Mouse (Mus musculus) liver, embryonic 12.5 days (tissue): ENCODE data around the gene Gm9. TPM values are rescaled to one million over a fixed set of nuclear protein-coding genes. Genes with fewer than 3 reads are reported as not detected.
"Not testable (repeated sequence)": the region's sequence is repeated elsewhere in the genome, so short reads cannot be mapped to it uniquely, and the experiment has no call there.

Experiments used
- ATAC-seq: fragments of 200-750 bp; cut with Nextera tagmentation; 2 replicates; pipeline ENCODE4 v1.8.0; 2017; ENCODE audit warnings: moderate number of reproducible peaks, mild to moderate bottlenecking, moderate library complexity
- H3K27ac ChIP-seq: fragments of 300-500 bp; sonication (generic); 2 replicates; pipeline ENCODE4 v1.5.1; 2016; ENCODE audit warnings: mild to moderate bottlenecking
- H3K27me3 ChIP-seq: fragments of 300-500 bp; sonication (generic); replicated peaks from 2 replicates; pipeline ENCODE4 v1.6.1; 2016; ENCODE audit warnings: mild to moderate bottlenecking, moderate library complexity
- H3K36me3 ChIP-seq: fragments of 300-500 bp; sonication (generic); 2 replicates; pipeline ENCODE4 v1.6.1; 2016; ENCODE audit warnings: mild to moderate bottlenecking, moderate library complexity
- H3K4me1 ChIP-seq: fragments of 300-500 bp; sonication (generic); 2 replicates; pipeline ENCODE4 v1.6.1; 2016
- H3K4me2 ChIP-seq: fragments of 300-500 bp; sonication (generic); 2 replicates; pipeline ENCODE4 v1.6.1; 2016; ENCODE audit warnings: mild to moderate bottlenecking, moderate library complexity
- H3K4me3 ChIP-seq: fragments of 300-500 bp; sonication (generic); 2 replicates; pipeline ENCODE4 v1.5.1; 2016; ENCODE audit warnings: mild to moderate bottlenecking, moderate library complexity
- H3K9ac ChIP-seq: fragments of 300-500 bp; sonication (generic); 2 replicates; pipeline ENCODE4 v1.6.1; 2016; ENCODE audit warnings: mild to moderate bottlenecking, moderate library complexity
- H3K9me3 ChIP-seq: fragments of 300-500 bp; sonication (generic); replicated peaks from 2 replicates; pipeline ENCODE4 v1.6.1; 2016; ENCODE audit warnings: mild to moderate bottlenecking, moderate library complexity
- WGBS: fragments of 180-500 bp; shearing (Covaris S2); methylation state at CpG from one replicate; pipeline ENCODE4 v1.1.7; 2016; ENCODE audit not compliant: insufficient replicate concordance; 5-methylcytosine and 5-hydroxymethylcytosine counted together
- polyA plus RNA-seq: library from polyadenylated mRNA; unstranded; fragments of >200 nt; fragmentation: Nextera tagmentation; extraction: Ambion mirVana; gene quantifications from 2 replicates; pipeline ENCODE4 v1.2.1, GENCODE M21; 2016

Gene Gm9
- not detected in 2 replicates for polyA plus RNA-seq

DNA sequence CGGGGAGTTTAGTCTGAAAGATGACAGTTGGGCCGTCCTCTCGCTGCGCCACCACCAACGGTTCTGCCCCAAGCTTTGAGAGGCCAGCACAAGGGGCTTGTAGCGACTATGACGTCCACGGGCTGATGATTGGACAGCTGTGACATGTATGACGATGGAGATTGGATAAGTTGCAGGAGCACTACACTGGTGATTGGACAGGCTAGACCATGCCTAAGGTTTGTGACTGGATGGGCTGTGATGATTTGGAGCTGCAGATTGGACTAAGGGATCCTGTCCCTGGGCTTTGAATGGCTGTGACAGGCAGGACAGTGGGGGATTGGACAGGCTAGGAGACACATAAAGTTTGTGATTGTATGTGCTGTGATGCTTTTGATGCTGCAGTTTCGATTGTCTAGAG lies at the start of gene Gm9:
Gene Gm9, minus strand, starts transcription at position 101 of the 400 bp plus-strand sequence.
- Histone ChIP-seq H3K27ac (no peak within 1 kb of the TSS), H3K4me3 (no peak within 1 kb of the TSS), H3K27me3 (no peaks in the 10 kb centered on the region), H3K4me1 (no peaks in the 10 kb centered on the region), H3K9me3 (no peaks in the 10 kb centered on the region), H3K9ac (no peak within 1 kb of the TSS), H3K36me3 (no peaks in the 10 kb centered on the region), H3K4me2 (no peak within 1 kb of the TSS)
- 66% methylated on average over 10 of the region's 10 CpGs for WGBS
- ATAC-seq, result no peak

DNA sequence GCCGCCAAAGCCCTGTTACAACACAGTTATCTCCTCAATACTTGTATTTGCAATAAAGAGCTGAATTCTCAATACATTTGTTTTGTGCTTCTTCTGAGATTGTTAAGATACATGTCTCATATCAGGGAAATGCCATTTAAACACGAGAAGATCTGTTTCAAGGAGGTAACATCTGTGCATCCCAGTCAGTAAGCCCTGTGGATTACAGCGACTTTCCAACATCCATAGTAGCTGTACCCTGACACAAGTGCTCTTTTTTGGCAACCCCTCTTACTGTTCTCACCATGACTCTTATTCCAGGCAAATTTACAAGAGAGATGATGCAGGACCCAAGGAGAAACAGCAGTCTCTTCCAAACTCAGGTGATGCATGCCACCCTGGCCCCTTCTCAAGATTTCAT lies 38.8 kb upstream of the Gm9 start, which contains the start of gene Rhox3a:
Gene Rhox3a, plus strand, starts transcription at position 301 of the 400 bp plus-strand sequence.
- not testable (repeated sequence) for H3K4me3 ChIP-seq, H3K27me3 ChIP-seq, H3K4me2 ChIP-seq, H3K9ac ChIP-seq, ATAC-seq, H3K4me1 ChIP-seq, H3K36me3 ChIP-seq, H3K27ac ChIP-seq, H3K9me3 ChIP-seq
- WGBS, result 71% methylated on average over 1 of the region's 3 CpGs

DNA sequence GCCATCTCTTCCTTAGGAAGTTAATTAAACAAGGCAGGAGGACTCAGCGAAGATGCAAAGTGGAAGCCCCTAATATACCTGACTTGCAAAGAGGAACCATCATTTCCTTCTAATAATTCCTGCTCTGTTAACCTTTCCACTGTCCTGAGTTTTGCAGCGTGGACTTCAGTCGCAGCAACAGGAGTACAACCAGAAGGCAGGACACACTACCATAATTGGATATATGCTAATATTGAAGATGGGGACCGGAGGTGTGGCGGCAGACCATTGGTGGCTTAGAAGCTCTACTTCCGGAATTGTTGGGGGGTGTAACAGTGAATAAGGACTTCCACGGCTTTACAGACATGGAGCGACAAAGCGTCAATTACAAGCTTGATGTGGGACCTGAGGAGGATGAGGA lies 33.8 kb upstream of the Gm9 start, which contains the start of gene Rhox2a:
Gene Rhox2a, plus strand, starts transcription at position 301 of the 400 bp plus-strand sequence.
- not testable (repeated sequence) for H3K36me3 ChIP-seq, H3K9me3 ChIP-seq, H3K4me2 ChIP-seq, H3K9ac ChIP-seq, H3K4me3 ChIP-seq, H3K27me3 ChIP-seq, ATAC-seq, H3K4me1 ChIP-seq, H3K27ac ChIP-seq
- WGBS, result 76% methylated on average over 2 of the region's 9 CpGs

DNA sequence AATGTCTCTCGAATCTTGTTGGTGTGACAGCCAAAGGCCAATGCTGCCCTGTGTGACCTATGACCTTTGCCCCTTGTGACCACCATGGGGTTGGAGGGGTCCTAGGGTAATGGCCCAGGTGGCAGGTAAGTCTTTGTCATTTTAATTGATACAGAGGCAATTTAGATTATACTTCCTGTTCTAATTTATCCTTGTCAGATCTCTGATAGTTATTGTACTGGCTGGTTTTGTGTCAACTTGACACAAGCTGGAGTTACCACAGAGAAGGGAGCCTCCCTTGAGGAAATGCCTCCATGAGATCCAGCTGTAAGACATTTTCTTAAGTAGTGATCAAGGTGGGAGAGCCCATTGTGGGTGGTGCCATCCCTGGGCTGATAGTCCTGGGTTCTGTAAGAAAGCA lies 11.3 kb upstream of the Gm9 start, which contains the start of gene Rhox1:
Gene Rhox1, minus strand, starts transcription at position 101 of the 400 bp plus-strand sequence.
- H3K27ac ChIP-seq, H3K4me1 ChIP-seq, ATAC-seq, H3K27me3 ChIP-seq, H3K9me3 ChIP-seq, H3K4me3 ChIP-seq, H3K4me2 ChIP-seq, H3K9ac ChIP-seq, H3K36me3 ChIP-seq: not testable (repeated sequence)
- 52% methylated on average over 1 of the region's 1 CpGs for WGBS

DNA sequence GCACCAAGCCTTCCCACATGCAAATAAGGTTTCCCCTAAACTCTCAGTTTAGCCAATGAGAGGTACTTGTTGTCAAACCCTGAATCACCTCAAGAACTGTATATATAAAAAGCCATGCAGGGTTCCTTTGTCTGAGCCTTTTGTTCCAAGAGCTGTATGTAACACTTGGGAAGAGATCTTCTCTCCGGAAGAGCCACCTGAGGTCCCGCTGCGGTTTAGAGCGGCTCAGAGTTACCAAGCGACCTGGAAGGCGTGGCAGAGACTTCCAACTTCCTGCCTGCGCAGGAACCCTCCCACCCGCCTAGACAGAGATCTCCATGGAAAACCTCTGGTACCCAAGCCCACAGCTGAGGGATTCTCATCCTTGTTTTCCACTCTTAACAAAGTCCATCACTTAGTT lies 12.2 kb downstream of the Gm9 start:
- H3K9ac ChIP-seq, result no peak overlapping the region
- no peak overlapping the region for H3K4me2 ChIP-seq
- no peak overlapping the region for H3K4me3 ChIP-seq
- H3K27ac ChIP-seq, result no peak overlapping the region
- no peaks in the 10 kb centered on the region for H3K9me3 ChIP-seq
- 29% methylated on average over 8 of the region's 8 CpGs for WGBS
- H3K27me3 ChIP-seq, result no peaks in the 10 kb centered on the region
- no peak for ATAC-seq
- H3K4me1 ChIP-seq, result no peaks in the 10 kb centered on the region
- no peaks in the 10 kb centered on the region for H3K36me3 ChIP-seq

DNA sequence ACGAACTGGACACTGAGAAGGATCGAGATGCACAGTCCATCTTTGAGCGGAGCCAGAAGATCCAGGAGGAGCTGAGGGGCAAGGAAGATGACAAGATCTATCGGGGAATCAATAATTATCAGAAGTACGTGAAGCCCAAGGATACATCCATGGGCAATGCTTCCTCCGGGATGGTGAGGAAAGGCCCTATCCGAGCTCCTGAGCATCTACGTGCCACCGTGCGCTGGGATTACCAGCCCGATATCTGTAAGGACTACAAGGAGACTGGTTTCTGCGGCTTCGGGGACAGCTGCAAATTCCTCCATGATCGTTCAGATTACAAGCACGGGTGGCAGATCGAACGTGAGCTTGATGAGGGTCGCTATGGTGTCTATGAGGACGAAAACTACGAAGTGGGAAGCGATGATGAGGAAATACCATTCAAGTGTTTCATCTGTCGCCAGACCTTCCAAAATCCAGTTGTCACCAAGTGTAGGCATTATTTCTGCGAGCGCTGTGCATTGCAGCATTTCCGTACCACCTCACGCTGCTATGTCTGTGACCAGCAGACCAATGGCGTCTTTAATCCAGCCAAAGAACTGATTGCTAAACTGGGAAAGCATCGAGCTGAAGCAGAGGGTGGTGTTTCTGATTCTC lies 19.0 kb downstream of the Gm9 start:
- Histone ChIP-seq H3K27me3 (no peaks in the 10 kb centered on the region), H3K36me3 (no peaks in the 10 kb centered on the region), H3K9me3 (no peaks in the 10 kb centered on the region), H3K4me1 (peaks cover 4% of the 10 kb centered on the region), H3K4me3 (peak overlapping the region; percentile 72), H3K9ac (peak overlapping the region; percentile 75), H3K27ac (no peak overlapping the region), H3K4me2 (peak overlapping the region; percentile 78)
- 18% methylated on average over 28 of the region's 28 CpGs for WGBS
- peak; percentile 27; the same call in 1 of the 2 replicates for ATAC-seq

DNA sequence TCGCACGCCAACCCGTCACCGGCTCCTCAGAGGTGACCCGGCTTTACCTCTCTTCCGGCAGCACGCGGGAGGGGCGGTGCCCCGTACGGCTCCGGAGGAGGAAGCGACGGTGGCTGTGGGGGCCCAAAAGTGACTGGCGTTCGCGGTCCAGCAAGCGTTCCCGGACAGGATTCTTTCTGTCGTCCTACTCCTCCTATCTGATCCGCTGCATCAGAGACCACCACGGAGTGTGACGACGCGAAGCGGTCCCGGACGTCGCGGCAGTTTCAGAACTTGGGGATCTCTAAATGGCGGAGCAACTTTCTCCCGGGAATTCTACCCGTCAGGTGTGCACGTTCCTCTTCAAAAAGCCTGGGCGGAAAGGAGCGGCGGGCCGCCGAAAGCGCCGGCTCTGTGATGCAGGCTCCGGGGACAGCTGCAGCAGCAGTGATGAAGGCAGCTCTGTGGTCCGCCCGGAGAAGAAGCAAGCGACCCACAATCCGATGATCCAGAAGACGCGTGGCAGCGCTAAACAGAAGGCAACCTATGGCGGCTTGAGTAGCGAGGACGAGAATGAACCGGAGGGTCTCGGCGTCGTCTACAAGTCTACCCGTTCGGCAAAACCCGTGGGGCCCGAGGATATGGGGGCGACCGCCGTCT lies 19.6 kb downstream of the Gm9 start, which contains the start of the genes Ndufa1 and Rnf113a1:
Gene Ndufa1, minus strand, starts transcription at position 59 of the 639 bp plus-strand sequence.
Gene Rnf113a1, plus strand, starts transcription at position 141 of the 639 bp plus-strand sequence.
- WGBS, result 6% methylated on average over 63 of the region's 63 CpGs
- Histone ChIP-seq H3K9me3 (no peaks in the 10 kb centered on the region), H3K4me1 (peaks cover 4% of the 10 kb centered on the region), H3K4me2 (peak within 1 kb of the TSS; percentile 78), H3K4me3 (peak within 1 kb of the TSS; percentile 72), H3K27ac (no peak within 1 kb of the TSS), H3K9ac (peak within 1 kb of the TSS; percentile 75), H3K27me3 (no peaks in the 10 kb centered on the region), H3K36me3 (no peaks in the 10 kb centered on the region)
- ATAC-seq, result peak; percentile 91

DNA sequence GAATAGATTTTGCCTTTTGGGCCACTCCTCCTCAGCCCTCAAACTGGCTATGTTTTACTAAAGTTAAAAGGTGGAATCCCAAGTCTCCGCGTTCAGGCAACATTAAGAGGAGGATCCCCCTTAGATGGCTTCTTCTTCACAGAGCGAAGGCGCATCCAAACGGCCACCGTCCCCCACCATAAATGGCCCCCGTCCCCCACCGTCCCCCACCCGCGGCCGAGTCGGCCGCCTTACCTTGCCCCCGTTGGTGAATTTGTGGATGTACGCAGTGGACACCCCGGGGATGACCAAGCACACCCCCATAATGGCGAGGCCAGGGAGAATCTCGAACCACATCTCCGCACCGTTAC lies 20.1 kb downstream of the Gm9 start:
- H3K4me1 ChIP-seq, result peaks cover 4% of the 10 kb centered on the region
- peak overlapping the region; percentile 72 for H3K4me3 ChIP-seq
- no peaks in the 10 kb centered on the region for H3K9me3 ChIP-seq
- no peaks in the 10 kb centered on the region for H3K27me3 ChIP-seq
- peak overlapping the region; percentile 78 for H3K4me2 ChIP-seq
- no peak overlapping the region for H3K27ac ChIP-seq
- 12% methylated on average over 20 of the region's 20 CpGs for WGBS
- peak; percentile 12; the same call in 1 of the 2 replicates for ATAC-seq
- H3K36me3 ChIP-seq, result no peaks in the 10 kb centered on the region
- H3K9ac ChIP-seq, result peak overlapping the region; percentile 75

DNA sequence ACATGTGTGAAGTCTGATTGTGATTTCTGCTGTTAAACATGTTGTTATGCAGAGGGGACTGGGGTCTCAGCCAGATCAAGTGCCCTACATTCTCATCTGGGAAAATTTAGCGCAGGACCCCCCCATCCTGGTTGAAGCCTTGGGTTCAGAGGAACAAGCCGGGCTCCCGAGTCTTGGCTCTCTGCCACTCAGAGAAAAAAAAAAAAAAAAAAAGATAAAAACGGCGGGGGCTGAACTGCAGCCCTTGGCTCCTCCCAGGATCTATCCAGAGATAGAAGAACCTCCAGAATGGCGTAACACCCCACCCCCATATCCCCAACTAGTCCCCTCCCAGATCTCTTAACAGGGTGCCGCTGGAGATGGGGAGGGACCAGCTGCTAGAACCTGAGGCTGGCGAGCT lies 26.4 kb downstream of the Gm9 start:
- H3K36me3 ChIP-seq, H3K9me3 ChIP-seq, H3K4me3 ChIP-seq, H3K4me2 ChIP-seq, ATAC-seq, H3K4me1 ChIP-seq, H3K27me3 ChIP-seq, H3K27ac ChIP-seq, H3K9ac ChIP-seq: not testable (repeated sequence)
- WGBS, result 55% methylated on average over 8 of the region's 8 CpGs

DNA sequence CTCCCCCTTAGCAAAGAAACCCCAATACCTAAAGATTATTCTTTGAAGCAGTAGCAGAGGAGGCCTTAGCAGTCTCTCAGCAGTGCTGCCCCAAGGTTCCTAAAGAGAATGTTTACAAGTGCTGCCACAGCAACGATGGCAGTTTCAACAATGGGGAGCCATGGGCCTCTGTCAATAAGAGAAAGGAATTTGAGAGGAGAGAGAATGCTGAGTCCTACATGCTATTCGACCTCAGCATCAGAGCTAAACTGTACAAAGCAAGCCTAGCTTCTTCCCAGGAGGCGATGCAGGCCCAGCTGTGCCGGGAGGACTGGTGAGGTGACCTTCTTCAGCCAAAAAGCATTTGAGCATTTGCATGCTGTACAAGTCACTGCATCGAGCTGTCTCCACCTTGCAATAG lies 42.1 kb downstream of the Gm9 start, which contains the start of gene Akap14:
Gene Akap14, minus strand, starts transcription at position 101 of the 400 bp plus-strand sequence.
- H3K27ac ChIP-seq, result no peak within 1 kb of the TSS
- no peak for ATAC-seq
- H3K9ac ChIP-seq, result no peak within 1 kb of the TSS
- H3K4me1 ChIP-seq, result no peaks in the 10 kb centered on the region
- H3K36me3 ChIP-seq, result no peaks in the 10 kb centered on the region
- H3K4me3 ChIP-seq, result no peak within 1 kb of the TSS
- no peaks in the 10 kb centered on the region for H3K9me3 ChIP-seq
- no peaks in the 10 kb centered on the region for H3K27me3 ChIP-seq
- WGBS, result 52% methylated on average over 5 of the region's 5 CpGs
- no peak within 1 kb of the TSS for H3K4me2 ChIP-seq

DNA sequence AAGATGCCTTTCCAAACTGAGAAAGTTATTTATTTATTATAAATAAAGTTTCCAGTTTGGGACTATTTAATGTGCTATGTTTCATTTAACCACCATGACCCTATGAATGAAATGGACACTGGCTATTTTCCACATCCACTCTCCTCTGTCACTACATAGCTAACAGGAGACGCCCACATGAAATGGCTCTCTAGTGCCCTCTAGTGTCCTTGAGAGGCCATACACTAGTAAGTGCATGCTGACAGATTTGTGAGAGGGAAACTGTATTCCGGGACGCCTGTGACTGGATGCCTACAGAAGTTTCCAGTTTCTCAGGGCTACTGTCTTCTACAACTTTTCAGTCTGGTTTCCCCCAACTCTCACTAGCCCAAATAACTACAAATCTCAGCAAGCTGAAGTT lies 43.8 kb downstream of the Gm9 start:
- H3K4me3 ChIP-seq, result no peak overlapping the region
- H3K9me3 ChIP-seq, result no peaks in the 10 kb centered on the region
- H3K9ac ChIP-seq, result no peak overlapping the region
- no peaks in the 10 kb centered on the region for H3K4me1 ChIP-seq
- no peaks in the 10 kb centered on the region for H3K36me3 ChIP-seq
- no peak overlapping the region for H3K27ac ChIP-seq
- no peaks in the 10 kb centered on the region; the same call in 1 of the 2 replicates for H3K27me3 ChIP-seq
- WGBS, result 12% methylated on average over 3 of the region's 3 CpGs
- no peak for ATAC-seq
- H3K4me2 ChIP-seq, result no peak overlapping the region

DNA sequence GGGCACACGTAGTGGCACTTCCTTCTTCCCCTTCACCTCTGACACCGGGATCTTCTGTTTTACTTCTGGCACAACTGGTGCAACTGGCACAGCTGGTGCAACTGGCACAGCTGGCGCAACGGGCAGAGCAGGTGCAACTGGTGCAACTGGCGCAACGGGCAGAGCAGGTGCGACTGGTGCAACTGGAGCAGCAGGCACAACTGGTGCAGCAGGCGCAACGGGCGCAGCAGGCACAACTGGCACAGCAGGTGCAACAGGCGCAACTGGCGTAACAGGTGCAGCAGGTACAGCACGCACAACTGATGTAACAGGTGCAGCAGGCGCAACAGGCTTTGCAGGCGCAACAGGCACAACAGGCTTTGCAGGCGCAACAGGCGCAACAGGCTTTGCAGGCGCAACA lies 47.7 kb downstream of the Gm9 start:
- Histone ChIP-seq H3K36me3 (no peaks in the 10 kb centered on the region), H3K27me3 (no peaks in the 10 kb centered on the region; the same call in 1 of the 2 replicates), H3K9me3 (no peaks in the 10 kb centered on the region), H3K27ac (no peak overlapping the region), H3K4me3 (no peak overlapping the region), H3K9ac (no peak overlapping the region), H3K4me2 (no peak overlapping the region), H3K4me1 (no peaks in the 10 kb centered on the region)
- WGBS, result 81% methylated on average over 18 of the region's 18 CpGs
- ATAC-seq, result no peak
